In genomic region chr9:80145992-80146587, GRCm38 (mm10) we compare ENCODE assay signal across 16 mouse cellular contexts. TPM values are rescaled to one million over a fixed set of nuclear protein-coding genes. Genes with fewer than 3 reads are reported as not detected.
DNase-seq lines count a peak whose midpoint lies in the region; ATAC-seq and TF ChIP-seq lines count a peak whose summit lies in the region.
"Had no signal": no experiment of that assay in that cellular context is flagged by ENCODE, and none has a peak within 500 bp of the region (broad histone marks: within the 10 kb centered on the region; RNA-seq: fewer than 3 reads in every experiment).

No protein-coding gene starts in this region.

- no peaks in the 10 kb centered on the region for H3K27me3 ChIP-seq in heart, postnatal 0 days (ENCODE audit: control insufficient read depth, insufficient read depth, low read length)
- H3K27me3 ChIP-seq in embryonic facial prominence, embryonic 10.5 days (replicated peaks; ENCODE audit: low read depth, poor library complexity, severe bottlenecking): no peaks in the 10 kb centered on the region
- H3K27me3 ChIP-seq in forebrain, embryonic 15.5 days: no peaks in the 10 kb centered on the region
- H3K27me3 ChIP-seq: forebrain, embryonic 13.5 days; limb, embryonic 12.5 days had no signal

- TF ChIP-seq CTCF in heart, postnatal 0 days (IDR thresholded peaks at IDR 0.05; ENCODE audit: low read depth): no peak

- no peaks in the 10 kb centered on the region for H3K9me3 ChIP-seq in heart, postnatal 0 days (replicated peaks; ENCODE audit: control insufficient read depth, low read length)
- H3K9me3 ChIP-seq in embryonic facial prominence, embryonic 10.5 days: no peaks in the 10 kb centered on the region
- no peaks in the 10 kb centered on the region for H3K9me3 ChIP-seq in forebrain, embryonic 15.5 days
- H3K9me3 ChIP-seq: forebrain, embryonic 13.5 days; limb, embryonic 12.5 days had no signal

- H3K4me1 ChIP-seq in heart, postnatal 0 days (ENCODE audit: control insufficient read depth, insufficient read depth): no peaks in the 10 kb centered on the region
- peaks cover 6% of the 10 kb centered on the region; the same call in 1 of the 2 replicates for H3K4me1 ChIP-seq in embryonic facial prominence, embryonic 10.5 days
- no peaks in the 10 kb centered on the region for H3K4me1 ChIP-seq in forebrain, embryonic 15.5 days
- H3K4me1 ChIP-seq: forebrain, embryonic 13.5 days had no signal

- H3K27ac ChIP-seq in heart, postnatal 0 days (ENCODE audit: low read depth): peak overlapping the region; percentile 12
- no peak overlapping the region for H3K27ac ChIP-seq in embryonic facial prominence, embryonic 10.5 days (replicated peaks)
- no peak overlapping the region for H3K27ac ChIP-seq in forebrain, embryonic 15.5 days (replicated peaks)
- H3K27ac ChIP-seq: forebrain, embryonic 13.5 days; limb, embryonic 12.5 days; liver, embryonic 14.5 days had no signal

- ATAC-seq in heart, postnatal 0 days (ENCODE audit: insufficient read depth, low read depth): peak; percentile 44; the same call in 1 of the 2 replicates
- no peak for ATAC-seq in forebrain, embryonic 15.5 days (replicated peaks)
- ATAC-seq: forebrain, embryonic 13.5 days; hindbrain, embryonic 16.5 days had no signal

- WGBS in heart, postnatal 0 days: 42% methylated on average over 10 of the region's 10 CpGs
- 43% methylated on average over 10 of the region's 10 CpGs for WGBS in embryonic facial prominence, embryonic 10.5 days
- 75% methylated on average over 10 of the region's 10 CpGs for WGBS in forebrain, embryonic 15.5 days

- intact Hi-C loops in heart, postnatal 25 days (cut with DNase I): no loop called here
- intact Hi-C loops in heart, postnatal 10 days (cut with DNase I): no loop called here

- no peak overlapping the region for H3K4me2 ChIP-seq in heart, postnatal 0 days (ENCODE audit: low read depth, low read length)
- H3K4me2 ChIP-seq in forebrain, embryonic 15.5 days (replicated peaks): no peak overlapping the region
- H3K4me2 ChIP-seq: forebrain, embryonic 13.5 days; limb, embryonic 12.5 days had no signal

- H3K9ac ChIP-seq in heart, postnatal 0 days (replicated peaks; ENCODE audit: low read depth, low read length): no peak overlapping the region
- H3K9ac ChIP-seq in forebrain, embryonic 15.5 days (replicated peaks): no peak overlapping the region
- H3K9ac ChIP-seq: forebrain, embryonic 13.5 days; limb, embryonic 12.5 days; liver, embryonic 14.5 days had no signal

- DNase-seq in heart, adult 11 months: peak; percentile 50
- no peak for DNase-seq in heart, postnatal 25 days (ENCODE audit: low spot score)
- DNase-seq in heart, postnatal 0 days (ENCODE audit: low spot score): no peak
- DNase-seq in heart, postnatal 10 days: no peak
- peak; percentile 25 for DNase-seq in embryonic facial prominence, embryonic 10.5 days (ENCODE audit: low spot score)
- DNase-seq in kidney, postnatal 10 days: peak; percentile 39
- DNase-seq in thymus, postnatal 36 days: no peak
- DNase-seq: adrenal gland, postnatal 10 days; cerebellum, adult 11-12 months; layer of hippocampus, adult 9-11 months; lung, postnatal 10 days had no signal

- no peak overlapping the region for H3K4me3 ChIP-seq in heart, postnatal 0 days (ENCODE audit: low read depth, low read length)
- H3K4me3 ChIP-seq in embryonic facial prominence, embryonic 10.5 days: no peak overlapping the region
- H3K4me3 ChIP-seq in forebrain, embryonic 15.5 days: no peak overlapping the region
- H3K4me3 ChIP-seq: forebrain, embryonic 13.5 days; limb, embryonic 12.5 days had no signal

- no peak for TF ChIP-seq EP300 in heart, postnatal 0 days (IDR thresholded peaks at IDR 0.05; ENCODE audit: low read depth)

- peaks cover 47% of the 10 kb centered on the region for H3K36me3 ChIP-seq in heart, postnatal 0 days (replicated peaks; ENCODE audit: control insufficient read depth, insufficient read depth, low read length)
- peaks cover 69% of the 10 kb centered on the region for H3K36me3 ChIP-seq in embryonic facial prominence, embryonic 10.5 days (replicated peaks)
- peaks cover 39% of the 10 kb centered on the region for H3K36me3 ChIP-seq in forebrain, embryonic 15.5 days

RNA-seq across cellular contexts. Expression of gene Myo6, which starts 18.7 kb away (rescaled TPM):
- 10 to 100 TPM; 13.8 to 14.6 TPM for total RNA-seq in heart, postnatal 25 days (2021)
- total RNA-seq in heart, postnatal 0 days (2014; rRNA removed; ENCODE audit: low replicate concordance): 7.6 and 13.2 TPM in 2 replicates
- polyA plus RNA-seq in heart, postnatal 0 days (2015; fragmentation: Nextera tagmentation; extraction: Ambion mirVana): 7.1 and 7.6 TPM in 2 replicates
- total RNA-seq in heart, postnatal 10 days (2021): 10 to 100 TPM; 17.7 to 18.7 TPM
- 8.2 and 10.7 TPM in 2 replicates for polyA plus RNA-seq in embryonic facial prominence, embryonic 10.5 days (2016; fragmentation: Nextera tagmentation; extraction: Ambion mirVana)
- 12.8 and 13.5 TPM in 2 replicates for polyA plus RNA-seq in forebrain, embryonic 15.5 days (2015; fragmentation: Nextera tagmentation; extraction: Ambion mirVana)

Comparison
In these comparisons a context has a peak if more than half of its experiments do, and no peak if none do; other contexts are left out.
1. DNase-seq: peak in heart, adult 11 months (single experiment), embryonic facial prominence, embryonic 10.5 days (single experiment) and kidney, postnatal 10 days (single experiment); none in heart, postnatal 25 days (single experiment), heart, postnatal 0 days (single experiment), heart, postnatal 10 days (0 of 2) and thymus, postnatal 36 days (0 of 2).